Mouse (Mus musculus) MEL (cell line): Measurements from ENCODE around the gene Tssk2. TPM values are rescaled to one million over a fixed set of nuclear protein-coding genes. Genes with fewer than 3 reads are reported as not detected.

Experiments
- DNase-seq: peaks from one replicate; pipeline ENCODE4 v3.0.0; 2011; ENCODE audit warnings: low read depth, low spot score
- H3K27ac ChIP-seq: 2 replicates; pipeline ENCODE4 v1.5.1; 2012; ENCODE audit warnings: low read depth, mild to moderate bottlenecking, control low read depth, low read length, moderate library complexity; ENCODE audit not compliant: control insufficient read depth
- H3K27me3 ChIP-seq, 2 experiments: fragments of 150-350 bp in 1 of 2; sonication (generic) in 1 of 2; 2 replicates each; pipeline ENCODE4 v1.6.1; 2012; ENCODE audit warnings: low read length in 2 of 2, mild to moderate bottlenecking in 2 of 2, improper control_type of control experiment in 1 of 2, moderate library complexity in 1 of 2; ENCODE audit not compliant: insufficient read depth in 2 of 2, control insufficient read depth in 1 of 2
- H3K36me3 ChIP-seq, 2 experiments: 2 replicates each; pipeline ENCODE4 v1.6.1; 2012 to 2014; ENCODE audit warnings: low read length in 2 of 2, improper control_type of control experiment in 1 of 2, inconsistent platforms in 1 of 2, mild to moderate bottlenecking in 1 of 2; ENCODE audit not compliant: insufficient read depth in 2 of 2, control insufficient read depth in 1 of 2
- H3K4me1 ChIP-seq, 2 experiments: fragments of 150-350 bp in 1 of 2; sonication (generic) in 1 of 2; 2 replicates each; pipeline ENCODE4 v1.6.1; 2012; ENCODE audit warnings: low read length in 2 of 2, improper control_type of control experiment in 1 of 2, mild to moderate bottlenecking in 1 of 2; ENCODE audit not compliant: insufficient read depth in 2 of 2, control insufficient read depth in 1 of 2
- H3K4me3 ChIP-seq, 2 experiments: fragments of 150-350 bp in 1 of 2; sonication (generic) in 1 of 2; 2 replicates each; pipeline ENCODE4 v1.5.1; 2012; ENCODE audit warnings: low read depth in 2 of 2, low read length in 2 of 2, mild to moderate bottlenecking in 2 of 2, moderate library complexity in 2 of 2, control low read depth in 1 of 2, improper control_type of control experiment in 1 of 2; ENCODE audit not compliant: control insufficient read depth in 1 of 2, insufficient read depth in 1 of 2
- H3K79me2 ChIP-seq: 2 replicates; pipeline ENCODE4 v1.6.1; 2012; ENCODE audit warnings: mild to moderate bottlenecking, low read length, moderate library complexity; ENCODE audit not compliant: control insufficient read depth, poor library complexity, insufficient read depth
- H3K9ac ChIP-seq: 2 replicates; pipeline ENCODE4 v1.6.1; 2012; ENCODE audit warnings: low read depth, mild to moderate bottlenecking, control low read depth, low read length, moderate library complexity; ENCODE audit not compliant: control insufficient read depth, poor library complexity, severe bottlenecking
- H3K9me3 ChIP-seq: fragments of 150-350 bp; sonication (generic); replicated peaks from 2 replicates; pipeline ENCODE4 v1.6.1; 2012; ENCODE audit warnings: mild to moderate bottlenecking, low read length, improper control_type of control experiment, moderate library complexity; ENCODE audit not compliant: insufficient read depth
- CHD1 ChIP-seq: IDR thresholded peaks from 2 replicates; pipeline ENCODE4 v1.6.1; 2012; ENCODE audit warnings: low read depth, mild to moderate bottlenecking, inconsistent platforms, low read length, improper control_type of control experiment
- CHD2 ChIP-seq: IDR thresholded peaks from 2 replicates; pipeline ENCODE4 v1.6.1; 2011; ENCODE audit warnings: low read length, improper control_type of control experiment
- E2F4 ChIP-seq: IDR thresholded peaks from 2 replicates; pipeline ENCODE4 v1.6.1; 2011; ENCODE audit warnings: low read depth, low read length, improper control_type of control experiment, borderline replicate concordance
- EP300 ChIP-seq, 2 experiments: IDR thresholded peaks; 2 replicates each; pipeline ENCODE4 v1.6.1; 2011; ENCODE audit warnings: improper control_type of control experiment in 2 of 2, low read length in 2 of 2, low read depth in 1 of 2, mild to moderate bottlenecking in 1 of 2
- GABPA ChIP-seq: IDR thresholded peaks from 2 replicates; pipeline ENCODE4 v1.6.1; 2012; ENCODE audit warnings: low read depth, mild to moderate bottlenecking, inconsistent platforms, low read length, improper control_type of control experiment, moderate library complexity
- GATA1 ChIP-seq: IDR thresholded peaks from 2 replicates; pipeline ENCODE4 v1.6.1; 2011; ENCODE audit warnings: low read depth, low read length, improper control_type of control experiment
- JUND ChIP-seq: IDR thresholded peaks from 2 replicates; pipeline ENCODE4 v1.6.1; 2011; ENCODE audit warnings: low read depth, mild to moderate bottlenecking, improper control_type of control experiment, low read length
- KAT2A ChIP-seq: conservative IDR thresholded peaks from 2 replicates; pipeline ENCODE4 v1.6.1; 2012; ENCODE audit warnings: low read depth, low read length, improper control_type of control experiment, inconsistent platforms
- MAFK ChIP-seq: IDR thresholded peaks from 2 replicates; pipeline ENCODE4 v1.6.1; 2011; ENCODE audit warnings: low read depth, mild to moderate bottlenecking, low read length, improper control_type of control experiment, borderline replicate concordance
- MAZ ChIP-seq: IDR thresholded peaks from 2 replicates; pipeline ENCODE4 v1.6.1; 2012; ENCODE audit warnings: low read depth, mild to moderate bottlenecking, inconsistent platforms, low read length, improper control_type of control experiment
- MYB ChIP-seq: IDR thresholded peaks from 2 replicates; pipeline ENCODE4 v1.6.1; 2011; ENCODE audit warnings: mild to moderate bottlenecking, low read depth, low read length, improper control_type of control experiment
- MYC ChIP-seq: IDR thresholded peaks from 2 replicates; pipeline ENCODE4 v1.6.1; 2011; ENCODE audit warnings: low read depth, mild to moderate bottlenecking, low read length, improper control_type of control experiment, moderate library complexity
- NRF1 ChIP-seq: IDR thresholded peaks from 2 replicates; pipeline ENCODE4 v1.6.1; 2014; ENCODE audit warnings: low read depth, mild to moderate bottlenecking, inconsistent platforms, low read length, improper control_type of control experiment, moderate library complexity; ENCODE audit not compliant: poor library complexity, insufficient read depth, severe bottlenecking
- POLR2A ChIP-seq, 2 experiments: IDR thresholded peaks; 2 replicates each; pipeline ENCODE4 v1.6.1; 2011 to 2012; ENCODE audit warnings: low read length in 2 of 2, mild to moderate bottlenecking in 2 of 2, control low read depth in 1 of 2, improper control_type of control experiment in 1 of 2, low read depth in 1 of 2, moderate library complexity in 1 of 2; ENCODE audit not compliant: control insufficient read depth in 1 of 2, insufficient read depth in 1 of 2, poor library complexity in 1 of 2
- POLR2AphosphoS2 ChIP-seq: IDR thresholded peaks from 2 replicates; pipeline ENCODE4 v1.6.1; 2011; ENCODE audit warnings: low read length, improper control_type of control experiment
- POLR2AphosphoS5 ChIP-seq: IDR thresholded peaks from 2 replicates; pipeline ENCODE4 v1.6.1; 2012; ENCODE audit warnings: low read depth, borderline replicate concordance, mild to moderate bottlenecking, inconsistent platforms, low read length, moderate library complexity, mixed read lengths
- TBP ChIP-seq: IDR thresholded peaks from 2 replicates; pipeline ENCODE4 v1.8.0; 2011; ENCODE audit warnings: low read depth, low read length, improper control_type of control experiment
- UBTF ChIP-seq: IDR thresholded peaks from 2 replicates; pipeline ENCODE4 v1.6.1; 2012; ENCODE audit warnings: low read depth, mild to moderate bottlenecking, inconsistent platforms, low read length, improper control_type of control experiment, moderate library complexity, borderline replicate concordance; ENCODE audit not compliant: insufficient read depth
- ZKSCAN1 ChIP-seq: IDR thresholded peaks from 2 replicates; pipeline ENCODE4 v1.6.1; 2012; ENCODE audit warnings: low read depth, mild to moderate bottlenecking, inconsistent platforms, low read length, improper control_type of control experiment, moderate library complexity
- ZMIZ1 ChIP-seq: IDR thresholded peaks from 2 replicates; pipeline ENCODE4 v1.6.1; 2012; ENCODE audit warnings: low read depth, mild to moderate bottlenecking, inconsistent platforms, low read length, improper control_type of control experiment, moderate library complexity
- polyA plus RNA-seq, 2 experiments: library from polyadenylated mRNA; stranded (reverse) in 1 of 2; unstranded in 1 of 2; fragments of >175 nt in 1 of 2; fragments of >200 nt in 1 of 2; gene quantifications; 2 replicates each; pipeline versions ENCODE4 v1.2.1 to v1.2.4; 2012; ENCODE audit warnings: low replicate concordance in 2 of 2, low read depth in 1 of 2; ENCODE audit not compliant: insufficient read length in 2 of 2, insufficient read depth in 1 of 2, missing spikeins in 1 of 2
- total RNA-seq: library from RNA; depleted of rRNA; stranded (reverse); fragments of 300-350 nt; gene quantifications from 2 replicates; pipeline ENCODE4 v1.2.3, GENCODE M21; 2012

Gene Tssk2
- total and polyA plus RNA-seq, 3 experiments = 0.24 TPM; not detected in 2

DNA sequence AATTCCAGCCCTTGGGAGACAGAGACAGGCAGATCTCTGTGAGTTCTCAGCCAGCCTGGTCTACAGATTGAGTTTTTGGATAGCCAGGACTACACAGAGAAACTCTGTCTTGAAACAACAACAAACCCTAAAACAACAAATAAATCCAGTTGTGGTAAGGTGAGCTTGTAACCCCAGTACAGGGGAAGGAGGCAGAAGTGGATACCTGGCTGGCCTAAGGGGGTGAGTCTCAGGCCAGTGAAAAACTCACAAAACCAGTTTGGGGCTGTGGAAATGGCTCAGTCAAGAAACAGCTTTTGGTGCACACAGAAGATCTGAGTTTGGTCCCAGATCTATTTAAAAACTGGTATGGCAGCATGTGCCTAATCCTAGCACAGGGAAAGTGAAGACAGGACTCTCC lies 16.2 kb upstream of the Tssk2 start:
- H3K4me1 ChIP-seq = peaks cover 0 to 4% of the 10 kb centered on the region in 2 experiments; a peak in 1 of 4 replicates
- peaks cover 0 to 3% of the 10 kb centered on the region in 2 experiments; a peak in 3 of 4 replicates for H3K36me3 ChIP-seq
- no peak overlapping the region for H3K27ac ChIP-seq
- H3K9me3 ChIP-seq = no peaks in the 10 kb centered on the region
- TF ChIP-seq MAFK (no peak), POLR2AphosphoS5 (no peak), MYC (no peak), TBP (no peak), E2F4 (no peak), MYB (no peak), CHD1 (no peak), CHD2 (no peak), KAT2A (no peak), ZMIZ1 (no peak), GATA1 (no peak), MAZ (no peak)
- DNase-seq = no peak
- no peak overlapping the region for H3K4me3 ChIP-seq
- no peaks in the 10 kb centered on the region for H3K27me3 ChIP-seq
- H3K79me2 ChIP-seq = peaks cover 43% of the 10 kb centered on the region
- H3K9ac ChIP-seq = no peak overlapping the region

DNA sequence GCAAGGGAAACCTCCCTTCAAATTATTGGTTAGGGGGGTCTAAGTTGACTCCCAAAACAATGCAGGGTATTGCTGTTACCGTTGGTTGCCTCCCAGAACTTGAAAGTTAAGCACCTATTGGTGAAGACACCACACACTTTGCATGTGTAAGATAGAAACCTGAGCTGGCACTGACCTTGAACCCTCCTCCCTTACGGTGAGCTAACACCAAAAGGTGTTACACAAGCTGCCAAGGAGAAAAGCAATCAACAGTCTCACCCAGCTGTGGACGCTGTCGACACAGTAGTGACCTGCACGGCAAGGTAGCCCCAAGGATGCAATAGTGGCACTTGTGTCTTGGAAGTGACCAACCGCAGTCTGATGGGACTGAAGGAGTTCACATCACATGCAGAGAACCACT lies 14.3 kb upstream of the Tssk2 start:
- Histone ChIP-seq H3K4me1 (peaks cover 0 to 4% of the 10 kb centered on the region in 2 experiments; a peak in 1 of 4 replicates), H3K4me3 (no peak overlapping the region), H3K9me3 (no peaks in the 10 kb centered on the region), H3K36me3 (peaks cover 0 to 4% of the 10 kb centered on the region in 2 experiments; a peak in 3 of 4 replicates), H3K27me3 (no peaks in the 10 kb centered on the region), H3K79me2 (peaks cover 43% of the 10 kb centered on the region), H3K27ac (no peak overlapping the region), H3K9ac (no peak overlapping the region)
- TF ChIP-seq GABPA (no peak), CHD2 (no peak), GATA1 (no peak)
- DNase-seq = no peak

DNA sequence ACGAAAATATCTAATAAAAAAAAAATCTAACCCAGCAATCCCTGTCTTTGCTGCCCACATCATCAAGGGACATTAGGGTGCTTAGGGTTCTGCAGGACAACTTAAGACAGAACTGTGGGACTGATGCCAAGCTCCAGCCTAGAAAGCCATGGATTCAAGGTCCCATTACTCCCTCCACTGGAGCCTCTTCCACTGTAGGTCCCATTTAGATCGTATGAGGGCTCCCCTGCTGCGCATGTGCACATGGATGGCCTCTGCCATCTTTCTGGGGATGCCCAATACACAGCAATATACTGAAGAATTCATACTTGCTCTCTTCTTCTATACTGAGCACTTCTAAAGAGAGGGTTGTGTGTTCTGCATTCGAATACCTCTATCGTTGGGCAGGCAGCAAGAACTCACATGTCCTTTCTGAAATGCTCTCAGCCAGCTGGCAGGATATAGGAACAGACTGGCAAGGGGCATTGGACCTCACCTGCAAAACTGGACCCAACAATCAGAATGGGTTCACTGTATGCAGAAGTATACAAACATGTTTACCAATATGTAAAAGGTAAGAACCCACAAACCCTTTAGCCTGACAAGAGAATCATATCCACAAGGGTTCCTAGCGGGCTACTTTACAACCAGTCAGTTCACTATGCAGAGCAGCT lies 8.6 kb upstream of the Tssk2 start:
- Histone ChIP-seq H3K9ac (no peak overlapping the region; the same call in 1 of the 2 replicates), H3K27ac (no peak overlapping the region), H3K9me3 (no peaks in the 10 kb centered on the region), H3K79me2 (peaks cover 35% of the 10 kb centered on the region), H3K36me3 (peaks cover 0 to 15% of the 10 kb centered on the region in 2 experiments; a peak in 3 of 4 replicates), H3K4me3 (peak overlapping the region in 1 of 2 experiments; percentile 100; a peak in 1 of 4 replicates), H3K4me1 (peaks cover 6 to 18% of the 10 kb centered on the region in 2 experiments), H3K27me3 (no peaks in the 10 kb centered on the region)
- TF ChIP-seq JUND (no peak), EP300 (IDR thresholded peaks at IDR 0.05; ENCODE audit: low read depth in 1 of 2, low read length in 2 of 2) (no peak), MYC (no peak), POLR2AphosphoS2 (no peak), UBTF (no peak), POLR2A (IDR thresholded peaks at IDR 0.05; ENCODE audit: control insufficient read depth in 1 of 2, insufficient read depth in 1 of 2, low read depth in 1 of 2, low read length in 2 of 2, poor library complexity in 1 of 2) (no peak), CHD2 (no peak), GABPA (no peak), CHD1 (no peak), NRF1 (no peak), ZKSCAN1 (no peak)
- no peak for DNase-seq
